Mouse (Mus musculus) ovary, postnatal 36 days (tissue): ENCODE measurements around the gene Rab24.

ENCODE experiments used
- DNase-seq: peaks from one replicate; pipeline ENCODE4 v3.0.0; 2022; ENCODE audit warnings: low spot score, mixed read lengths

Rab24 gene

GRCm38 (mm10) chr13:55321434-55322129, at the start of gene Rab24:
Gene Rab24 (minus strand): TSS chr13:55321946.
- peak; percentile 87 for DNase-seq

GRCm38 (mm10) chr13:55371007-55371681, 49.4 kb upstream of the Rab24 start:
- no peak for DNase-seq

GRCm38 (mm10) chr13:55370234-55370633, 48.5 kb upstream of the Rab24 start:
- no peak for DNase-seq

- DNase-seq = no peak
These were observed 47.9 kb upstream of the Rab24 start, which contains the start of gene Rgs14 for GRCm38 (mm10) chr13:55369531-55370114. Gene Rgs14 (plus strand): TSS chr13:55369732.

GRCm38 (mm10) chr13:55368401-55368800, 46.7 kb upstream of the Rab24 start:
- no peak for DNase-seq

- DNase-seq = peak; percentile 93
These were observed 40.8 kb upstream of the Rab24 start, which contains the start of gene Lman2 for GRCm38 (mm10) chr13:55362453-55363060. Gene Lman2 (minus strand): TSS chr13:55362783.

- DNase-seq = no peak
These were observed 40.3 kb upstream of the Rab24 start for GRCm38 (mm10) chr13:55361974-55362452.

GRCm38 (mm10) chr13:55361145-55361544, 39.4 kb upstream of the Rab24 start:
- DNase-seq = no peak

- DNase-seq = no peak
These were observed 25.0 kb upstream of the Rab24 start for GRCm38 (mm10) chr13:55346745-55347144.

GRCm38 (mm10) chr13:55344286-55344685, 22.5 kb upstream of the Rab24 start:
- no peak for DNase-seq

- no peak for DNase-seq
These were observed 20.7 kb upstream of the Rab24 start for GRCm38 (mm10) chr13:55342469-55342868.

GRCm38 (mm10) chr13:55339259-55339658, 17.5 kb upstream of the Rab24 start:
- DNase-seq = no peak

- DNase-seq = no peak
These were observed 16.6 kb upstream of the Rab24 start for GRCm38 (mm10) chr13:55338131-55339054.

- no peak for DNase-seq
These were observed 15.7 kb upstream of the Rab24 start for GRCm38 (mm10) chr13:55337341-55337975.

- DNase-seq = no peak
These were observed 14.0 kb upstream of the Rab24 start for GRCm38 (mm10) chr13:55335701-55336100.

GRCm38 (mm10) chr13:55332331-55332730, 10.6 kb upstream of the Rab24 start:
- DNase-seq = no peak

- no peak for DNase-seq
These were observed 9.0 kb upstream of the Rab24 start for GRCm38 (mm10) chr13:55330567-55331400.

GRCm38 (mm10) chr13:55329683-55330566, 8.2 kb upstream of the Rab24 start, which contains the start of gene Mxd3:
Gene Mxd3 (minus strand): TSS chr13:55329823.
- DNase-seq = peak; percentile 85
